Mouse (Mus musculus): ENCODE results near the gene Ppbp. TPM values are rescaled to one million over a fixed set of nuclear protein-coding genes. Genes with fewer than 3 reads are reported as not detected.

Gene Ppbp
- polyA plus RNA-seq (2014; fragmentation: Nextera tagmentation; extraction: Ambion mirVana) = 1.1 and 1.6 TPM in 2 replicates

DNA sequence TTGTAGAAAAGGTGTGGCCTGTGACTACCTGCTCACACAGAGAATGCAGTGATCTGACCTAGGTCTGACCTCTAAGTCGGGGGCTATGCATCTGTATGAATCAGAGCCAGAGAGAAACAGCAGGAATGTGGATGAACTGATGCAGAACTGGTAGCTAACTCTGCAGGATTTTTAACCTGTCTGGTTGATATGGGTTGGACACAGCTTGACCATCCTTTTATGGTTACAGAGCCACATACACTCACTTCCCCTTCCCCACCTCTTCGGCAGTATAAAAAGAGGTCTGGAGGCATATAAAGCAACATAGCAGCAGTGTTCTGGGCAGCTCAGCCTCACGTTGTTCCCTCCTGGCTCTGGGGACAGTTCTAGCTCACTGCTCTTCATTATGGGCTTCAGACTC is at the start of gene Ppbp:
Gene Ppbp (plus strand): TSS at position 301 of the 400 bp plus-strand sequence.
- no peak within 1 kb of the TSS for H3K4me2 ChIP-seq (replicated peaks)
- WGBS = 60% methylated on average over 3 of the region's 3 CpGs
- no peaks in the 10 kb centered on the region for H3K9me3 ChIP-seq (ENCODE audit: control insufficient read depth, low read length)
- H3K4me3 ChIP-seq (replicated peaks; ENCODE audit: low read length) = no peak within 1 kb of the TSS
- ATAC-seq (ENCODE audit: low FRiP score) (no peak), DNase-seq (ENCODE audit: low spot score) (no peak)
- H3K27ac ChIP-seq = no peak within 1 kb of the TSS
- no peaks in the 10 kb centered on the region for H3K4me1 ChIP-seq (replicated peaks; ENCODE audit: control insufficient read depth, insufficient read depth, low read length)
- no peaks in the 10 kb centered on the region for H3K36me3 ChIP-seq (replicated peaks; ENCODE audit: control insufficient read depth, insufficient read depth)
- no peaks in the 10 kb centered on the region for H3K27me3 ChIP-seq (ENCODE audit: control insufficient read depth, insufficient read depth, low read length)
- no peak within 1 kb of the TSS for H3K9ac ChIP-seq

DNA sequence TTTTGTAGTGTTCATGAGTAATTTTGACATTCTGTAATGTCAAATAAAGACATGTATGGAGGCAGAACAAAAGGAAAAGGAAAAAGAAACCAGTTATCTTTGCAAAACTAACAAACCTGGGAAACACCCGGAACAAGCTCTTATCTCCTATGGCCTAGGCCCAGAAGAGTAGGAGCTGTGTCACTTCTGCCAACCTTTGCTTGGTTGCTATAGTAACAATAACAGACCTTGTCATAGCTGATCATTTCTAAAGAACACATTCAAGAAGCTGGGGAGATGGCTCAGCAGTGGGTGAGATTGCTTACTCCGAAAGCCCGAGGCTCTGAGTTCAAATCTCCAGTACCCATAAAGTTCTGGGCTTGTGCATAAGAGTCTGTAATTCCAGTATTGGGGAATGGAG is 45.7 kb upstream of the Ppbp start:
- Histone ChIP-seq H3K36me3 (replicated peaks; ENCODE audit: control insufficient read depth, insufficient read depth) (no peaks in the 10 kb centered on the region), H3K4me3 (replicated peaks; ENCODE audit: low read length) (no peak overlapping the region), H3K27me3 (ENCODE audit: control insufficient read depth, insufficient read depth, low read length) (no peaks in the 10 kb centered on the region), H3K4me2 (replicated peaks) (no peak overlapping the region), H3K27ac (no peak overlapping the region), H3K4me1 (replicated peaks; ENCODE audit: control insufficient read depth, insufficient read depth, low read length) (no peaks in the 10 kb centered on the region), H3K9me3 (ENCODE audit: control insufficient read depth, low read length) (0 out of 2 replicates have a peak, but pooled peaks cover 6% of the 10 kb centered on the region), H3K9ac (no peak overlapping the region)
- no peak for DNase-seq (ENCODE audit: low spot score)
- 98% methylated on average over 3 of the region's 3 CpGs for WGBS
- ATAC-seq (ENCODE audit: low FRiP score) = no peak

DNA sequence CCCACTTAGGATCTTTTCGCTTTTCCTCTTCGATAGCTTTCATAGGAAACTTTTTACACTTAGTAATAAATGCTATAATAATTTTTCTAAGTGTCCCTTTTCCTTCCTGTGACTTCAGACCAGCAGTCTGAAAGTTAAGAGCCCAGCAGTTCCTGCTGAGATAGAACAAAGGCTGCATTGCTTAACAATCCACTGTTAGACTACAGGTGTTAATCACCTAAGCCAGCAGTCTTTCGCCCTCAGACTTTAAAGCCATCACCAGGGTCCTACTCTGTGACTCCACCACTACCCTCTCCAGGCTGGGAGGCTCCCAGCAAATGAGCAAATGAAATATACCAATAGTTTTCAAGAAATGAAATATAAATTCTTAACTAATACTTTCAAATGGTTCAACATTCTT is 40.1 kb upstream of the Ppbp start:
- ATAC-seq (ENCODE audit: low FRiP score) (no peak), DNase-seq (ENCODE audit: low spot score) (no peak)
- Histone ChIP-seq H3K27me3 (ENCODE audit: control insufficient read depth, insufficient read depth, low read length) (no peaks in the 10 kb centered on the region), H3K4me1 (replicated peaks; ENCODE audit: control insufficient read depth, insufficient read depth, low read length) (no peaks in the 10 kb centered on the region), H3K9ac (no peak overlapping the region), H3K4me3 (replicated peaks; ENCODE audit: low read length) (no peak overlapping the region), H3K27ac (no peak overlapping the region), H3K4me2 (replicated peaks) (no peak overlapping the region), H3K9me3 (ENCODE audit: control insufficient read depth, low read length) (0 out of 2 replicates have a peak, but pooled peaks cover 6% of the 10 kb centered on the region), H3K36me3 (replicated peaks; ENCODE audit: control insufficient read depth, insufficient read depth) (no peaks in the 10 kb centered on the region)
- whole genome bisulfite sequencing = 83% methylated on average over 3 of the region's 3 CpGs

DNA sequence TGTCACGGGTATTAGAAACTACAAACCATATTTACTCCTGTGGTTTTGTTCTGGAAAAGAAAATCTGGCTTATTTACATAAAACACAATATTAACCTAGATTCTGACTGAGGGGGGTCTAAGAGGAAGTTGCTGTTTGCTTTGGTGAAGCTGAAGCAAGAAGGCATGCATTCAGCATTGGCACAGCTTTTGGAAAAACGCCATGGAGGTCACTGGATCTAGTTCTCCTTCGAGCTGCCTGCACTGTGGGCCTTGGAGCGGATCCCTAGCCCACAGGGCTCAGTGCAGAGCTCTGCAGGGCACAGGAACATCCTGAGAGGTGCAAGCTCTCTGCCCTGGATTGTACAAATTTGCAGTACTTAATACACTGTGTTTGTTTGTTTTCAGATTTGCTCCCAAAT is 36.8 kb upstream of the Ppbp start:
- H3K36me3 ChIP-seq (replicated peaks; ENCODE audit: control insufficient read depth, insufficient read depth) = no peaks in the 10 kb centered on the region
- DNase-seq (ENCODE audit: low spot score) (no peak), ATAC-seq (ENCODE audit: low FRiP score) (no peak)
- H3K4me2 ChIP-seq (replicated peaks) = no peak overlapping the region
- 0 out of 2 replicates have a peak, but pooled peaks cover 6% of the 10 kb centered on the region for H3K9me3 ChIP-seq (ENCODE audit: control insufficient read depth, low read length)
- H3K4me3 ChIP-seq (replicated peaks; ENCODE audit: low read length) = no peak overlapping the region
- no peak overlapping the region for H3K27ac ChIP-seq
- no peaks in the 10 kb centered on the region for H3K27me3 ChIP-seq (ENCODE audit: control insufficient read depth, insufficient read depth, low read length)
- H3K9ac ChIP-seq = no peak overlapping the region
- WGBS = 72% methylated on average over 4 of the region's 4 CpGs
- H3K4me1 ChIP-seq (replicated peaks; ENCODE audit: control insufficient read depth, insufficient read depth, low read length) = no peaks in the 10 kb centered on the region

DNA sequence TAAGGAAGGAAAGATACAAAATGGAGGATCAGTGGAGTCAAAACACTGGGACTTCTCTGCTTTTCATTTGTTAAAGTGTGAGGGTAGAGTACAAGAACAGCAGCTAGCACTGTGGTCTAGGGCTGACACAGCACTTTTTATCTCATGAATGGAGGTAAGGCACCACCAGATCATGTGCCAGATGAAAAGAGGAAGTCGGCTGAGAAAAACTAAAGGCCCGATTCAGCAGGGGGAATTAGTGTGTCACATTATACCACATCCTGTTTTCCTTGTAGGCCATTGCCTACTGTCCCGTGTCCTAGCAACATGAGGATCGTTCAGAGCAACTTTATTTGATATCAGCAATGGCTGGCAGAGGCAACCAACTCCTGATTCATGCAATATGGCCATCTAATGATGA is 26.3 kb upstream of the Ppbp start:
- 81% methylated on average over 4 of the region's 4 CpGs for WGBS
- ATAC-seq (ENCODE audit: low FRiP score) = no peak
- Histone ChIP-seq H3K27me3 (ENCODE audit: control insufficient read depth, insufficient read depth, low read length) (no peaks in the 10 kb centered on the region), H3K9ac (no peak overlapping the region), H3K4me2 (replicated peaks) (no peak overlapping the region), H3K4me3 (replicated peaks; ENCODE audit: low read length) (no peak overlapping the region), H3K27ac (no peak overlapping the region), H3K9me3 (ENCODE audit: control insufficient read depth, low read length) (no peaks in the 10 kb centered on the region), H3K36me3 (replicated peaks; ENCODE audit: control insufficient read depth, insufficient read depth) (no peaks in the 10 kb centered on the region), H3K4me1 (replicated peaks; ENCODE audit: control insufficient read depth, insufficient read depth, low read length) (no peaks in the 10 kb centered on the region)
- no peak for DNase-seq (ENCODE audit: low spot score)

DNA sequence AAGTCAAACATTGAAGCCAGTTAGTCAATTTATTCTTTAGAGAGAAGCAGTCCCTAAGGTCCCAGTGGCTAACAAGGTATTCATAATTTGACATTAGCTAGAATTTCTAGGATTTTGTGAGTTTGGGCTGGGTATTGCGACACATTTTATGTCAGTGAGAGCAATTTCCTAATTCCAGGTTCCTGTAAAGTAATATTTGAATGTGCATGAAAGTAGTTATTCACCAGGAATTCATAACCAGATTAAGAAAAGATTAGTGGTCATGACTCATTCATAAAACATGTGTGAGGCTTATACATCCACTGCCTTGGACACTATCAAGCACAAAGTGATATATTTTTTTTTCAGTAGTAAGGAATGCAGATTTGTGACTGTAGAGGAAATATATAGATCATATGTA is 14.4 kb upstream of the Ppbp start:
- no peak overlapping the region for H3K9ac ChIP-seq
- no peak overlapping the region for H3K4me2 ChIP-seq (replicated peaks)
- no peak for ATAC-seq (ENCODE audit: low FRiP score)
- no peaks in the 10 kb centered on the region for H3K9me3 ChIP-seq (ENCODE audit: control insufficient read depth, low read length)
- 88% methylated on average over 1 of the region's 1 CpGs for WGBS
- no peak for DNase-seq (ENCODE audit: low spot score)
- H3K27ac ChIP-seq = no peak overlapping the region
- H3K27me3 ChIP-seq (ENCODE audit: control insufficient read depth, insufficient read depth, low read length) = no peaks in the 10 kb centered on the region
- H3K4me3 ChIP-seq (replicated peaks; ENCODE audit: low read length) = no peak overlapping the region
- H3K36me3 ChIP-seq (replicated peaks; ENCODE audit: control insufficient read depth, insufficient read depth) = no peaks in the 10 kb centered on the region
- H3K4me1 ChIP-seq (replicated peaks; ENCODE audit: control insufficient read depth, insufficient read depth, low read length) = peaks cover 4% of the 10 kb centered on the region; the same call in 1 of the 2 replicates

DNA sequence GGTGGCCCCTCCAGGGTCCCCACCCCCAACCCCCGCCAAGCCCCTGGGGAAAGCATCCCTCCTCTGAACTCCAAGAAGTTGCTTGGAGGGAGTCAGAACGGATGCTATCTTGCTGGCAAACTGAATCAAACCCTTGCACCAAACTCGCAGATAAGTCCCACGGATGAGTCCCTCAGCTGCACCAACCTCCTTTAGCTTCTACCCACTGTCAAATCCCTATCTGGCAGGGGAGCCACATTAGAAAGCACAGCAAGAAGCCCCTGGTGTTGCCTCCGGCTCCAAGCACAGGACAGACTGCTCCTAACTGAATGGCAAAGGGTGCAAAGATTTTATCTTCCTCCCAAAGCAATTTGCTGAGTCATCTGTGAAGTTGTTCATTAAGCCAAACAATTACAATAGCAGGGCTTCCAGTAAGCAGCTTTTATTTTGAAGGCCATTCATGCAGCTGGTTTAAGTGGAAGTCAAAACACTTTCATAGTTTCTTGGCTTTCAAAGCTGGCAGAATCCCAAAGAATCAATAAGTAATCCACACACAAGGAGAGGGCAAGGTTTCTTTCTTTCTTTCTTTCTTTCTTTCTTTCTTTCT is 10.2 kb upstream of the Ppbp start:
- Histone ChIP-seq H3K9me3 (ENCODE audit: control insufficient read depth, low read length) (no peaks in the 10 kb centered on the region), H3K4me3 (replicated peaks; ENCODE audit: low read length) (no peak overlapping the region), H3K4me2 (replicated peaks) (no peak overlapping the region), H3K27ac (no peak overlapping the region), H3K9ac (no peak overlapping the region), H3K36me3 (replicated peaks; ENCODE audit: control insufficient read depth, insufficient read depth) (no peaks in the 10 kb centered on the region), H3K4me1 (replicated peaks; ENCODE audit: control insufficient read depth, insufficient read depth, low read length) (peaks cover 8% of the 10 kb centered on the region; the same call in 1 of the 2 replicates), H3K27me3 (ENCODE audit: control insufficient read depth, insufficient read depth, low read length) (no peaks in the 10 kb centered on the region; the same call in 1 of the 2 replicates)
- 48% methylated on average over 5 of the region's 5 CpGs for WGBS
- DNase-seq (ENCODE audit: low spot score) (peak; percentile 41), ATAC-seq (ENCODE audit: low FRiP score) (no peak)

DNA sequence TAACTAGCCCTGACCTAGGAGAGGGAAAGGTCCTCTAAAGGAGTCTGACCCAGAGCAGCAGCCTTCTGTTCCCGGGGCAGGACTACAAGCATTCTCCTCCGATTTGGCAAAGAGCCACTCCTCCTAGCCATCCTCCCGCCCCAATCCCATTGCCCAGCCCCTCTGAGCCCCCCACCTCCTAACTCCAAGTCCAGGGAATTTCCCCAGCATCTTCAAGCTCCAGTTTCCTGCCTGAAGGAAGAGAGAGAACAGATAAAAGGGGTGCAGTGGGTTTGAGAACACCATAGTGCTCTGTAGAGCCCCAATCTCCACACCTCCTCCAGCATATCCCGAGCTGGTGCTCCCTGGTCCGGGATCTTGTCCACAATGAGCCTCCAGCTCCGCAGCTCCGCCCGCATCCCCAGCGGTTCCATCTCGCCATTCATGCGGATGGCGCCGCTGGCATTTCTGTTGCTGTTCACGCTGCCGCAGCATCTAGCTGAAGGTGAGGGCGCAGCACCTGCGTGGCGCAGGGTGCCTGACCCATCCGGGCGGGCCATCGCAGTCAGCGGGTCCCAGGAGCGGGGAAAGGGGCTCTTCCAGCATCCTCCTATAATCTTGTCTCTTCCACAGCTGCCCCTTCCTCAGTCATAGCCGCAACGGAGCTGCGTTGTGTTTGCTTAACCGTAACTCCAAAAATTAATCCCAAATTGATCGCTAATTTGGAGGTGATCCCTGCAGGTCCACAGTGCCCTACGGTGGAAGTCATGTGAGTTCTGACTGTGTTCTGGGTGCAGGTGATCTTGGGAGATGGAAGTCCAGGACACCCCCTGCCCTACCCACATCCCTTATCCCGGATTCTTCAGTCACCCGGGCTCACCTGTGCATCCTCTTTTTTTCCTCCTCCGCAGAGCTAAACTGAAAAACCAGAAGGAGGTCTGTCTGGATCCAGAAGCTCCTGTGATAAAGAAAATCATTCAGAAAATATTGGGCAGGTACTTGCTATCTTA is 8.9 kb upstream of the Ppbp start, which contains the start of gene Cxcl5:
Gene Cxcl5 (plus strand): TSS at position 284 of the 989 bp plus-strand sequence.
- no peak within 1 kb of the TSS for H3K27ac ChIP-seq
- H3K4me3 ChIP-seq (replicated peaks; ENCODE audit: low read length) = peak within 1 kb of the TSS; percentile 47
- 4% methylated on average over 32 of the region's 32 CpGs for WGBS
- DNase-seq (ENCODE audit: low spot score) = no peak
- H3K27me3 ChIP-seq (ENCODE audit: control insufficient read depth, insufficient read depth, low read length) = no peaks in the 10 kb centered on the region; the same call in 1 of the 2 replicates
- peak within 1 kb of the TSS; percentile 75 for H3K4me2 ChIP-seq (replicated peaks)
- peaks cover 8% of the 10 kb centered on the region; the same call in 1 of the 2 replicates for H3K4me1 ChIP-seq (replicated peaks; ENCODE audit: control insufficient read depth, insufficient read depth, low read length)
- ATAC-seq (ENCODE audit: low FRiP score) = peak; percentile 77
- H3K9me3 ChIP-seq (ENCODE audit: control insufficient read depth, low read length) = no peaks in the 10 kb centered on the region
- no peaks in the 10 kb centered on the region for H3K36me3 ChIP-seq (replicated peaks; ENCODE audit: control insufficient read depth, insufficient read depth)
- H3K9ac ChIP-seq = peak within 1 kb of the TSS; percentile 55

DNA sequence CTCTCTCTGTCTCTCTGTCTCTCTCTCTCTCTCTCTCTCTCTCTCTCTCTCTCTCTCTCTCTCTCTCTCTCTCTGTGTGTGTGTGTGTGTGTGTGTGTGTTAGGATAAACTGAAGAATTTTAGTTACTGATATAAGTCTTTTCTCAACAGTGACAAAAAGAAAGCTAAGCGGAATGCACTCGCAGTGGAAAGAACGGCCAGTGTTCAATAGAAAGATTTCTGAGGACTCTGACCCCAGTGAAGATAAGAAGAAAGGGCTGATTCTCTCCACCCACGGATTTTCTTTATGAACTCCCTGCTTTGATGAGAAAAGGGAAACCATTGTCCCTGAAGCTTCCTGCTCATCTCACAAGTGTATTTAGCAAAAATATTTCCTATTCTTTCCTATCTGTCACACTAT is 8.0 kb upstream of the Ppbp start:
- Histone ChIP-seq H3K27me3 (ENCODE audit: control insufficient read depth, insufficient read depth, low read length) (no peaks in the 10 kb centered on the region; the same call in 1 of the 2 replicates), H3K36me3 (replicated peaks; ENCODE audit: control insufficient read depth, insufficient read depth) (no peaks in the 10 kb centered on the region), H3K9me3 (ENCODE audit: control insufficient read depth, low read length) (no peaks in the 10 kb centered on the region), H3K9ac (no peak overlapping the region), H3K4me1 (replicated peaks; ENCODE audit: control insufficient read depth, insufficient read depth, low read length) (peaks cover 8% of the 10 kb centered on the region; the same call in 1 of the 2 replicates), H3K27ac (no peak overlapping the region), H3K4me3 (replicated peaks; ENCODE audit: low read length) (no peak overlapping the region), H3K4me2 (replicated peaks) (no peak overlapping the region)
- WGBS = 60% methylated on average over 4 of the region's 4 CpGs
- DNase-seq (ENCODE audit: low spot score) = no peak
- ATAC-seq (ENCODE audit: low FRiP score) = no peak

Data from hindbrain, embryonic 14.5 days (tissue).